Mouse (Mus musculus) left cerebral cortex, adult 8-10 months (tissue): Measurements from ENCODE around the gene S100a7a. TPM values are rescaled to one million over a fixed set of nuclear protein-coding genes. Genes with fewer than 3 reads are reported as not detected.
A peak's percentile ranks its signal among the peaks of the same experiment; 100 is the strongest.

Experiments
- DNase-seq, 2 experiments: peaks; one replicate each; pipeline ENCODE4 v3.0.0; 2022; ENCODE audit warnings: low spot score in 2 of 2
- total RNA-seq, 4 experiments: library from RNA; stranded (reverse); gene quantifications; 2 replicates each; pipeline ENCODE4 v1.2.4; 2022

S100a7a gene
- total RNA-seq: 1 to 10 TPM in 2 of 4 experiments, under 1 TPM in 2; 0.38 to 1.1 (median 0.91) TPM

DNA sequence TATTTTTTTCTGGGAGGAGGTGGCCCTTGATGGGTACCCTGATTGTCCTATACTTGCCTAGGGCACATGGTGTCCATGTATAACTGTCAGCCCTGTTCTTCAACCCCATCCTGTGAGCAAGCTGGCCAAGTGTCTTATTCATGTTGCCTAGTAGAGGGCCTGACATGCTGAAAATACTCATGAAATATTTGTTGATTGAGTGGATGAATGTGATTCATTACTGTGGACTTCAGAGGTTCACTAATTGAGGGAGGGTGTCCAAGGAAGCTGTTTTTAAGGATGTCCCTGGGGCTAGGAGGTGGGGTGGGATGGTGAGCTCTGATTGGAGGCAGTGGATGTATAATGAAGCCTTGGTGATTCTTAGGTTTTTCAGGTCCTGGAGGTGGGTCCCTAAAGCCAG lies at the start of gene S100a7a:
Gene S100a7a, plus strand, starts transcription at position 301 of the 400 bp plus-strand sequence.
- no peak for DNase-seq

DNA sequence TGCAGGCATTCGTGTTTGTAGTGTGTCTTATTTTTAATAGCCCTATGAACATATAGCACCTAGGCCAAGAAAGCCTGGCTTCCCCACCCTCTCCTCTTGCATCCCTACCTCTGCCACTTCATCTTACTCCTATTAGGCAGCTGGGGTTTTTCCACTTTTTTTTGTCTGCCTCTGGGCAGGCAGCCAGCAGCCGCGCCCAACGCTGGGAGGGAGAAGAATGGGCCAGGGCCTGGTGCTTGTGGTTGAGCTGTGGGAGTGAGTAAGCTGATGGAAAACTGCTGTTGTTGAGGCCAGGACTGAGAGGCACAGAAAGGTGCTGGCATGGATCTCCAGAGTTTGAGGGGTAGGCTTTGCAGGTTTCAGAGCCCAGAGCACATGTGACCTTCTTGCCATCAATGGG lies 49.4 kb upstream of the S100a7a start:
- peak in 1 of 2 experiments; percentile 58 for DNase-seq

- no peak for DNase-seq
Observed at GRCm38 (mm10) chr3:90605049-90605448, 48.8 kb upstream of the S100a7a start.

DNA sequence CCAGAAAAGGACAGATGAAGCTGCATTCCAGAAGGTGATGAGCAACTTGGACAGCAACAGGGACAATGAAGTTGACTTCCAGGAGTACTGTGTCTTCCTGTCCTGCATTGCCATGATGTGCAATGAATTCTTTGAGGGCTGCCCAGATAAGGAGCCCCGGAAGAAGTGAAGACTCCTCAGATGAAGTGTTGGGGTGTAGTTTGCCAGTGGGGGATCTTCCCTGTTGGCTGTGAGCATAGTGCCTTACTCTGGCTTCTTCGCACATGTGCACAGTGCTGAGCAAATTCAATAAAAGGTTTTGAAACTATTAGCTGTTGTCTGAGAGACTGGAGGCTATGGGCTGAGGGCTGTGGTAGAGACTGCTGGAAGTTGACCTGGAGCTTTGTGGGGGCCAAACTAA lies 48.1 kb upstream of the S100a7a start:
- DNase-seq: no peak

- no peak for DNase-seq
Observed at GRCm38 (mm10) chr3:90606185-90606584, 47.6 kb upstream of the S100a7a start.

- no peak for DNase-seq
Observed at GRCm38 (mm10) chr3:90607361-90607760, 46.5 kb upstream of the S100a7a start.

DNA sequence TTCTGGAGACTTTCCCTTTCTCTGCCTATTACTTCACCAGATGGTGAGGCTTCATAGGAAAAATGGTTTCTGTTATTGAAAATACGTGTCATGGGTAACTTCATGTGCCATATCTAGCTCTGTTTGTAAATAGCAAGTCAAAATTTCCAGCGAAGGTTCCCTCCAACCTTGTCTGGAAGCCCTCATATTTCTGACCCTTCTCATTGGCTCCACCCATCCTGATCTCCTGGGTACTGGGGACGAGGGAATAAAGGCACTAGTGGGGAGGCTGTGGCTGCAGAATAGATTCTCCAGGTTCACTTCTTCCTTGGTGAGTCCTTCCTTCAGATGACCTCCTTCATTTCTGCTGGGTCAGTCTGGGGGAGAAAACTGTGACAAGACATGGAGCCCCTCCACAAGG lies 45.6 kb upstream of the S100a7a start, which contains the start of gene S100a5:
Gene S100a5, plus strand, starts transcription at position 301 of the 400 bp plus-strand sequence.
- DNase-seq: no peak

GRCm38 (mm10) chr3:90609102-90609501 lies 44.7 kb upstream of the S100a7a start:
- DNase-seq: no peak

GRCm38 (mm10) chr3:90611494-90611893 lies 42.3 kb upstream of the S100a7a start:
- DNase-seq: no peak

- DNase-seq: no peak
Observed at GRCm38 (mm10) chr3:90612061-90612460, 41.8 kb upstream of the S100a7a start.

- DNase-seq: no peak
Observed at GRCm38 (mm10) chr3:90612728-90613291, 41.0 kb upstream of the S100a7a start, which contains the start of gene S100a6. Gene S100a6 (plus strand): TSS chr3:90612882.

DNA sequence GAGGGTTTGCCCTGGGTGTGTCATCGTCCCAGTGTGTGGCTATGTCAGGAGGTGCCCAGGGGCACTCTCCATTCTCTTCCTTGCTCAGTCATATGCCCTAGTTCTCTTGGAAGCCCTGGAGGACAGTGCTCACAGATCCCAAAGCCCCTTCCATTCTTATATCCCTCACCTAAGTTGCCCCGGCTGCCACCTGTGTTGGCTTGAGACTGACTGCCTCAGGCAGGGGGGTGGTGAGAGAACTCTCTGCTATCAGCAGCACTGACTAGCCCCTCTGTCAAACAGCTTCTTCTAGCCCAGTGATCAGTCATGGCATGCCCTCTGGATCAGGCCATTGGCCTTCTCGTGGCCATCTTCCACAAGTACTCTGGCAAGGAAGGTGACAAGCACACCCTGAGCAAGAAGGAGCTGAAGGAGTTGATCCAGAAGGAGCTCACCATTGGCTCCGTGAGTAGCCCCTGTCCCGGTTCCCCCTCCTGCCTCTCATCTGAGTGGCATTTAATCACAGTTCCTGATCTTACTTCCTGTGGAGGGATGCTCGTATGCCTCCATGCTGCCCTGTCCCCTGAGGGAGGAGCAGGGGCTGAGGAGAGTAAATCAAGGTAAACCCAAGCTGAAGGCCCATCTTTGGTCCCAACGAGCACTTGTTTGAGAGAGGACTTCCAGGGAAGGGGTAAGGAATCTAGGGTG lies 40.2 kb upstream of the S100a7a start:
- DNase-seq: no peak

DNA sequence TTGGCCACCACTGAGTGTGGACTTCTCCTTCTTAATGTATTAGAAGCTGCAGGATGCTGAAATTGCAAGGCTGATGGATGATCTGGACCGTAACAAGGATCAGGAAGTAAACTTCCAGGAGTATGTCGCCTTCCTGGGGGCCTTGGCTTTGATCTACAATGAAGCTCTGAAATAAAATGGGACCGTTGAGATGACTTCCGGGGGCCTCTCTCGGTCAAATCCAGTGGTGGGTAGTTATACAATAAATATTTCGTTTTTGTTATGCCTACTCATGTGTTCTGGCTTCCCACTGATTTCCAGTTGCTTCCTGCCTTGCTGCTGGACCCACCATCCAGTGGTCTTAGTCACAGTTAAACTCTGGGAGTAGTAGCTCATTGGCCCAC lies 39.7 kb upstream of the S100a7a start:
- no peak for DNase-seq

- no peak for DNase-seq
Observed at GRCm38 (mm10) chr3:90614611-90615251, 39.1 kb upstream of the S100a7a start.

- DNase-seq: peak in 1 of 2 experiments; percentile 55
Observed at GRCm38 (mm10) chr3:90615415-90615814, 38.4 kb upstream of the S100a7a start.

- no peak for DNase-seq
Observed at GRCm38 (mm10) chr3:90615911-90616310, 37.9 kb upstream of the S100a7a start.

DNA sequence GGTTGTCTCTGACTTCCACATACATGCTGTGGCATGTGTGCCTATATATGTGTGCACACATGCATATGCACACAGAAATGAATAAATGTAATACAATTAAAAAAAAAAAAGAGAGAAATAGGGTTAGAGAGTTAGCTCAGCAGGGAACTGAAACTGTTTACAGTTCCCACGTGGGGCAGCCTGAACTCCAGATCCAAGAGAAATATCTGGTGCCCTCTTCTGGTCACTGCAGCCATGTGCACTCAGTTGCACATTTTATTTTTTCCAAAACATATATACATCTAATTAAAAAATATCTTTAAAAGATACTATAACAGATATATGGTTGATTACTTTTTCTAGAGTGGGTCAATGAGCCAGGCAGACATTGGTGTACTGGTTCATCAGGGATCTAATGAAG lies 36.2 kb upstream of the S100a7a start:
- DNase-seq: no peak

GRCm38 (mm10) chr3:90621552-90621951 lies 32.3 kb upstream of the S100a7a start:
- DNase-seq: no peak

DNA sequence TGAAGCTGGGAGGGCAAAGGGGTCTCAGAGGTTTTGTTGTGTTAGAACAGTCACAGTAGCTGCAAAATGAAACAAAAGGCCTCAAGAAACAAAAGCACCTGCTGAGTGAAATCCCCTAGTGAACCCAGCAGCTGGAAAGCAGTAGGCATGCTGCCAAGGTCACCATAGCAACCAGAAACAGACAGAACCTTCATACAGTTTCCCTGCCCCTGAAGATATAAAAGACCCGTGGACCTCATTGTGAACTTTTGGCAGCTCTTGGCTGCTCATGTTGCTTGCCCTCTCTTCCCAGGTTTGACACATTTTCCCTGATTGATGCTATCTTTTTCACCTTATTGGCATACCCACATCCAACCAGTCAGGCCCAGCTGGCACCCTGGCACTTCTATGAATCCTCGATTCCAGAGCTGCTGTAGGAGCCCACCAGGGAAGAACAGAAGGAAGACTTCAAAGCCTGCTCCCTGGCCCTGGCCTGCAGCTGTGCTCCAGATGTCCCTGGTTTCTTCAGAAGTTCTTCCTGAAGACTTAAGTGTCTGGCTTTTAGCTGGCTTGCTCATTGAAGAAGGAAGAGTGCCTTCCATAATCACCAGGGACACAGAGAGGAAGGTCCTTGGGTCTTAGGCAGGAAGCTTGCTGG lies 30.3 kb upstream of the S100a7a start:
- DNase-seq: no peak

GRCm38 (mm10) chr3:90625496-90625895 lies 28.3 kb upstream of the S100a7a start:
- no peak for DNase-seq

DNA sequence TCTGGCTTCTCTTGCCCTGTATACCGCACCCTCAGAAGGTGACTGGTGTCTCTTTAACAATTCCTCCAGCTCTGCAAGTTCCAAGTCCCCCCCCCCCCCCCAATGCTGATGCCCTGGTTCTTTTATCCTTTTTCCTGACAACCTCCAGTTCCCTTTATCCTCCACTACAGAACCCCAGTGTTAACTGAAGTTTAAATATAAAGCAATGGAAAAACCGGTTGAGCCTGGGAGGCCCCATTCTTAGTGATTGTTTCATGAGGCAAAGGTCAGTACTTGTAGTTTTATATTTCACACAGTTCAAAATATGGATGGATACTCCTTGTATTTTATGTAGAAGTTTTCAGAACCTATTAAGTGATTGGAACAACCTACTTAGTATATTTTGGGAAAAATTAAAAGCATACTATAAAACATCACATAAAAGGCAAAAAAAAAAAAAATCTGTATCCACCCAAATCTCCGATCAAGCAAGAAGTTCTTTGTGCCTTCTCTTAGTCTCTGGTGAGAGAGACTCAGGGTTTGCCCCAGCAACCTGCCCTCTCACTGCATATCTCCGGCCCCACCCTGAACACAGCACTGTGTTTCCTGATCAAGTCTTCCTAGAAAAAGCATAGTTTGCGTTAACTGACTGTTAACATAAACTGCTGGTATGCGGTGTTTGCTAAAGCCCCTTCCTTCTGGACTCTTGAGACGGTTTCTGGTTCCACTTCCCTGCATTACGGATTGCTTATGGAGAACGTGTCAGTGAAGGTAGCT lies 27.4 kb upstream of the S100a7a start:
- no peak for DNase-seq
